Mouse (Mus musculus) G1E (cell line): ENCODE measurements around the gene Gm11037. TPM values are rescaled to one million over a fixed set of nuclear protein-coding genes. Genes with fewer than 3 reads are reported as not detected.

Experiments
- ATAC-seq: 2 replicates; pipeline ENCODE4 v1.8.0; 2016; ENCODE audit warnings: mild to moderate bottlenecking; ENCODE audit not compliant: insufficient number of reproducible peaks, poor library complexity, low FRiP score, severe bottlenecking; ENCODE audit errors: extremely low read depth
- DNase-seq: peaks from one replicate; pipeline ENCODE4 v3.0.0; 2012; ENCODE audit warnings: low spot score
- H3K27me3 ChIP-seq: 2 replicates; pipeline ENCODE4 v1.6.1; 2012; ENCODE audit warnings: mild to moderate bottlenecking, low read length, inconsistent platforms; ENCODE audit not compliant: insufficient read depth
- H3K36me3 ChIP-seq: replicated peaks from 2 replicates; pipeline ENCODE3; 2012; ENCODE audit warnings: mild to moderate bottlenecking, inconsistent platforms
- H3K4me1 ChIP-seq: 2 replicates; pipeline ENCODE4 v1.6.1; 2012; ENCODE audit warnings: low read depth, low read length, inconsistent platforms, mixed read lengths; ENCODE audit not compliant: insufficient read depth
- H3K4me3 ChIP-seq: 2 replicates; pipeline ENCODE4 v1.5.1; 2012; ENCODE audit warnings: low read depth, mild to moderate bottlenecking, inconsistent platforms, low read length, moderate library complexity, mixed read lengths
- H3K9me3 ChIP-seq: replicated peaks from 2 replicates; pipeline ENCODE4 v1.6.1; 2012; ENCODE audit warnings: inconsistent platforms
- CTCF ChIP-seq: IDR thresholded peaks from 2 replicates; pipeline ENCODE4 v1.5.1; 2012; ENCODE audit warnings: low read depth, low read length, inconsistent platforms, mixed read lengths
- GATA1 ChIP-seq: IDR thresholded peaks from 2 replicates; pipeline ENCODE4 v1.6.1; 2012; ENCODE audit warnings: borderline replicate concordance, low read length, inconsistent platforms, mixed read lengths
- GATA2 ChIP-seq: IDR thresholded peaks from 2 replicates; pipeline ENCODE4 v1.6.1; 2012; ENCODE audit warnings: low read depth, low read length, inconsistent platforms, borderline replicate concordance
- POLR2AphosphoS5 ChIP-seq: IDR thresholded peaks from 2 replicates; pipeline ENCODE4 v1.6.1; 2012; ENCODE audit warnings: low read depth, low read length, inconsistent platforms; ENCODE audit not compliant: insufficient replicate concordance
- TAL1 ChIP-seq: conservative IDR thresholded peaks from 2 replicates; pipeline ENCODE4 v1.6.1; 2012; ENCODE audit warnings: low read depth, low read length, inconsistent platforms, mixed read lengths
- polyA plus RNA-seq: library from polyadenylated mRNA; stranded (reverse); fragments of >175 nt; gene quantifications from 2 replicates; pipeline ENCODE4 v1.2.3, GENCODE M21; 2012
- total RNA-seq, 2 experiments: library from RNA; stranded (forward) in 1 of 2; stranded (reverse) in 1 of 2; fragments of 200-1000 nt in 1 of 2; fragments of >200 nt in 1 of 2; fragmentation: Nextera tagmentation in 1 of 2; gene quantifications; 2 replicates each; pipeline ENCODE4 v1.2.3; 2014 to 2017

Gm11037 gene
- total RNA-seq (2014; fragmentation: Nextera tagmentation) = not detected in 2 replicates
- total RNA-seq (2017) = not detected in 2 replicates
- not detected in 2 replicates for polyA plus RNA-seq

DNA sequence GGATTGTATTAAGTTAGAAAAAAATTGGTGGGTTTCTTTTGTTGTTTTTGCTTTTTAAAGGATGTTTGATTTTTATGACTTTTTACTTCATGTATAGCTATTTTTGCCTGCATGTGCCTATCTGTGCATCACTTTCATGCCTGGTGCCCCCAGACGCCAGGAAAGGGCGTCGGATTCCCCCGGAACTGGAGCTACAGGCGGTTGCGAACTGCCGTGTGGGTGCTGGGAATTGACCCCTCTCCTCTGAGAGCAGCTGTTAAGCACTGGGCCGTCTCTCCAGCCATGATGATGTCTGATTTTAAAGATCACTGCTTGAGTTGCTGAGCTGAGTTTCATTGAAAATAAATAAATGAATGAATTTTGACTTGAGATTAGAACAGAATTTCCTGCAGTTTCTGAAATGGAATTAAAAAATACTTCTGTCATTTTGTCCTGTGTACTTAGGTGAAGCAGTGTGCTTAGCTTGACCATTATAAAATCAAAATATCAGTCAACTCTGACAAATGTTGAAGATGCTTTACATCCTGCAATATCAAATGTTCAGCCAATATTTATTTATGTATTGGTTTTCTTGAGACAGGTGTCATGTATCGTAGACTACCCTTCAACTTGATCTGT lies at the start of gene Gm11037:
TSS of gene Gm11037 (plus strand) at position 568 of the 618 bp plus-strand sequence.
- no peak for ATAC-seq

DNA sequence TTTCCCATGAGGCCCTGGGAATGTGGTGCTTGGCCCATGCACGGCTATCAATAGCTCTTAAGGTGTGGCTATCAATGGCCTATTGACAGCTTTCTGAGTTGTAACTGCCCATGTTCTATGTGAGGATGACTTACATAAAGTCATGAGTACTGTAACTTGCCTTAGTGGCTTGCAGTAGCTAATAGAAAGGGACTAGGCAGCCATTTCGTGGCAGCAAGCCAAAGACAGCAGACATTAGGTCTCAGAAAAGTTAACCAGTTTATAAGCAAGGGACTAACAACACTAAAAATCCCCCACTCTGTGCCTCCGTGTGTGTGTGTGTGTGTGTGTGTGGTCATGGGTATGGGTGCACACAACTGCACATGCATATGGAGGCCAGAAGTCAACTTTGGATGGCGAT lies 49.1 kb upstream of the Gm11037 start:
- no peak for DNase-seq
- H3K4me1 ChIP-seq = peaks cover 8% of the 10 kb centered on the region
- ATAC-seq = no peak
- H3K36me3 ChIP-seq = no peaks in the 10 kb centered on the region
- H3K9me3 ChIP-seq = no peaks in the 10 kb centered on the region
- peaks cover 80% of the 10 kb centered on the region for H3K27me3 ChIP-seq
- H3K4me3 ChIP-seq = no peak overlapping the region
- no peak for TF ChIP-seq GATA2
- TF ChIP-seq CTCF = no peak
- no peak for TF ChIP-seq TAL1
- no peak for TF ChIP-seq GATA1
- TF ChIP-seq POLR2AphosphoS5 = no peak

More for the DNA sequence above, at the start of gene Gm11037:
- no peak within 1 kb of the TSS for H3K4me3 ChIP-seq
- H3K9me3 ChIP-seq = no peaks in the 10 kb centered on the region
- peaks cover 5% of the 10 kb centered on the region for H3K36me3 ChIP-seq
- peaks cover 2% of the 10 kb centered on the region; the same call in 1 of the 2 replicates for H3K27me3 ChIP-seq
- no peak for TF ChIP-seq POLR2AphosphoS5
- no peak for TF ChIP-seq GATA1
- no peak for TF ChIP-seq CTCF
- peaks cover 66% of the 10 kb centered on the region for H3K4me1 ChIP-seq
- DNase-seq = no peak

DNA sequence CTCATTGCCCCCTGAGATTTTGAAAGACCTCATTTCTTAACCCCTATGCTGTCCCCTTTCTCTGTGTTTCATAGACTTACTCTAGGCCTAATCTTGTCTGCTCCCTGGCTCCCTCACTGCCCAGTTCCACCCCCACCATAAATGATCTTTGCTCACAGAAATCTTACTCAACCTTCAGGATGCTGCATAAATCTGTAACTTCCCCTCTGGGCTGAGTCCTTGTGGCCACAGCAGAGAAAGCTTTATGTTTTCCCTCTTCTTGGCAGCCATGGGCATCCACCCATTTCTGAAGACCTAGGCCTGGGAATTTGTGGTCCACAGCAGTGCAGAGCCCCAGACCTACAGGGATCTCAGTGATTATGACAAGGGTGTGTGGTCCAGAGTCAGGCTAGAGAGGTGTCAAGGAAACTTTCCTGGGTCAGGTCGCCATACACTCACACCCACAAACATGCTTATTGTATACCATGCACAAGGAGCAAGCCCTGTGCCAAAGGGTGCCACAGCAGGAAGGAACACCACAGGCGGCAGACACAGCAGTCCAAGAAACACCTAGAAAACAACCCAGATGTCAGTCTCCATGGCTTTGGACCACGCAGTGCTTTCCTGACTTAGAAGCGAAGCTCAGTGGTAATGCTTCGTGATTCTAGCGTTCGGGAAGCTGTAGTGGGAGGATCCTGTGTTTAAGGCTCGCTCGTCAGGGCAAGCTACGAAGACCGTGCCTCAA lies 46.5 kb upstream of the Gm11037 start, which contains the start of gene Siglec1:
TSS of gene Siglec1 (minus strand) at position 99 of the 724 bp plus-strand sequence.
- Histone ChIP-seq H3K4me3 (no peak within 1 kb of the TSS), H3K4me1 (peaks cover 10% of the 10 kb centered on the region), H3K9me3 (no peaks in the 10 kb centered on the region), H3K36me3 (no peaks in the 10 kb centered on the region), H3K27me3 (peaks cover 73% of the 10 kb centered on the region)
- no peak for ATAC-seq
- no peak for DNase-seq
- TF ChIP-seq TAL1 = no peak
- no peak for TF ChIP-seq POLR2AphosphoS5
- TF ChIP-seq GATA2 = no peak
- TF ChIP-seq CTCF = no peak
- no peak for TF ChIP-seq GATA1

DNA sequence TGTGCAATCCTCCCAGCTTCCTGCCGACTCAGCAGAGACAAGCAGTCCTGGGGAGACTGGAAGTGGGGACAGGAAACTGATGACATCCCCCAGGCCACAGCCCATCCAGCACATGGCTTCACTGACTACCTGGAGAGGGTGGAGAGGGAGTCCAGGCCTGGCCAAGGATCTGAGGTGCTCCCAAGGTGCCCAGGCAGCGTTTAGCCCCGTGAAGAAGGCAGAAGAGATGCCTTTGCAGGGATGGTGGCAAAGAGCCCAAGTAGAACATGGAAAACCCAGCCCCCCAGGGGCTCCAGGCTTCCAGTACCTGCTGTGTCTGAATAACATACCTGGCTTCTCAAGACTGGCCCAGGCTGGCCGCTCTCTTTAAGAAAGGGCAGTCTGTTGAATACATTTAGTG lies 44.7 kb upstream of the Gm11037 start:
- H3K9me3 ChIP-seq = no peaks in the 10 kb centered on the region
- H3K36me3 ChIP-seq = no peaks in the 10 kb centered on the region
- DNase-seq = no peak
- no peak for ATAC-seq
- peaks cover 10% of the 10 kb centered on the region for H3K4me1 ChIP-seq
- H3K4me3 ChIP-seq = no peak overlapping the region
- peaks cover 68% of the 10 kb centered on the region for H3K27me3 ChIP-seq
- TF ChIP-seq POLR2AphosphoS5 (no peak), TAL1 (no peak), GATA2 (no peak), GATA1 (no peak), CTCF (no peak)

DNA sequence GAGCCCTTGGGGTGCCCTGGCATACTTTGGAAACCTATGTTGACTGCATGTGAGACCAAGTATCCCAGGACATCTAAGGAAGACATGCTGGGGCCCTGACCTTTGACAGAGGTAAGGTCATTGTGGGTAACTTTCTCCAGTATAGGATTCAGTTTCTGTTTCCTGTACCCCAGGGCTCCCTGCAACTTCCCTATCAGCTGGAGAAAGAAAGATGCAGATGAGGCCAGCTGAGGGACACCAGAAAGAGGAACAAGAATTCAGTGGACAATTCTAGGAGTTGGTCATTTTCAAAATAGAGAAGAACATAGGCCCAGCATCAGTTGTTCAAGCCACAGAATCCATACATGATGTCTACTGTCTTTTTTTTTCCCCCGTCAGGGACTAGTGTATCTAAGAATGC lies 43.7 kb upstream of the Gm11037 start:
- H3K9me3 ChIP-seq = no peaks in the 10 kb centered on the region
- peaks cover 13% of the 10 kb centered on the region for H3K4me1 ChIP-seq
- DNase-seq = no peak
- ATAC-seq = no peak
- no peaks in the 10 kb centered on the region for H3K36me3 ChIP-seq
- no peak for TF ChIP-seq GATA1
- TF ChIP-seq GATA2 = no peak
- no peak for TF ChIP-seq TAL1
- TF ChIP-seq CTCF = no peak
- no peak for TF ChIP-seq POLR2AphosphoS5
- H3K27me3 ChIP-seq = peaks cover 63% of the 10 kb centered on the region
- H3K4me3 ChIP-seq = no peak overlapping the region

DNA sequence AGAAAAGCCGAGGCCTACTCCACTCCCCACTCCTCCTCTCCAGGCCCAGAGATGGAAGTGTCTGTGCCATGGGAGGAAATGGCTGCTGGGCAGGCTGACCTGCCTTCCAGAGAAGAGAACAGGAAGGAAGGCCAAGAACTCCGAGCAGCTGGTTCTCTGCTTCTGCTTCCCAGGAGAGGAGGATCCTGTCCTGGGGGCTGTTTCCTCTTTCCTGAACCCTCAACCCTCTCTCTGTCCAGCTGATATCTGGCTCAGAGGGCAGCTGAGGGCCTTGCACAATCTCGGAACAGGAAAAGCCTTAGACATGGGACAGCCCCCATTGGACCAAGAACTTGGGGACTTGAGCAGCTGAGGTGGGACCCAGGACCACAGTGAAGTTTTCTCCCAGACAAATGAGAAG lies 42.4 kb upstream of the Gm11037 start:
- Histone ChIP-seq H3K4me1 (peaks cover 8% of the 10 kb centered on the region), H3K27me3 (peaks cover 50% of the 10 kb centered on the region), H3K36me3 (no peaks in the 10 kb centered on the region), H3K9me3 (no peaks in the 10 kb centered on the region), H3K4me3 (no peak overlapping the region)
- DNase-seq = no peak
- no peak for TF ChIP-seq POLR2AphosphoS5
- TF ChIP-seq TAL1 = no peak
- no peak for TF ChIP-seq GATA2
- no peak for TF ChIP-seq GATA1
- TF ChIP-seq CTCF = no peak
- no peak for ATAC-seq
